25 mouse cellular contexts compared by ENCODE assay signal in the genomic region with DNA sequence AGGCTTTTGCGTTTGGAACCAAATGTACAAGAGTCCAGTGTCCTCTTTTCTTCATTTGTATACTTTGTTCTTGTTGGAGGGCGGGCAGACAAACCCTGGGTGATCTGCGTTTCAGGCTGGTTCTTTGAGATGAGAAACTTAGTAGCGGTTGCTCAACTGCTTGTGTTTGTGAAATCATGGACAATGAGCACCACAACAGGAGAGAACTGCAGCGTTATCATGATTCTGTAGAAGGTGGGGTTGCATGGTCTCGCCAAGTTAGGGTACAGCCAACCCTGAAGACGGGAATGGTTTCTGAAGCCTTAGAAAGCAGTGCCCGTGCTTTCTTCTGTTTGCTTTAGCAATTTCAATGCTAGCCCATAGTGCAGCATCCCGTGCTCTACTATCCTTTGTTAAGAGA. TPM values are rescaled to one million over a fixed set of nuclear protein-coding genes. Genes with fewer than 3 reads are reported as not detected.
A peak's percentile ranks its signal among the peaks of the same experiment; 100 is the strongest.
DNase-seq lines count a peak whose midpoint lies in the region; ATAC-seq and TF ChIP-seq lines count a peak whose summit lies in the region.
"Had no signal": no experiment of that assay in that cellular context is flagged by ENCODE, and none has a peak within 500 bp of the region (broad histone marks: within the 10 kb centered on the region; RNA-seq: fewer than 3 reads in every experiment).

No protein-coding gene starts in this region.

- H3K9me3 ChIP-seq in forebrain, embryonic 12.5 days = no peaks in the 10 kb centered on the region
- H3K9me3 ChIP-seq in forebrain, embryonic 11.5 days (ENCODE audit: control insufficient read depth, low read length) = no peaks in the 10 kb centered on the region
- H3K9me3 ChIP-seq in forebrain, embryonic 14.5 days (replicated peaks; ENCODE audit: control insufficient read depth, low read length) = no peaks in the 10 kb centered on the region
- H3K9me3 ChIP-seq: heart, embryonic 13.5 days; megakaryocyte, embryonic 14.5 days; neural tube, embryonic 13.5 days; stomach, embryonic 15.5 days had no signal

- H3K36me3 ChIP-seq in forebrain, embryonic 12.5 days (replicated peaks) = peaks cover 22% of the 10 kb centered on the region
- no peaks in the 10 kb centered on the region for H3K36me3 ChIP-seq in forebrain, embryonic 11.5 days (ENCODE audit: control insufficient read depth, insufficient read depth, low read length)
- H3K36me3 ChIP-seq in forebrain, embryonic 14.5 days (ENCODE audit: control insufficient read depth, insufficient read depth, low read length) = peaks cover 24% of the 10 kb centered on the region
- H3K36me3 ChIP-seq: stomach, embryonic 15.5 days had no signal

- TF ChIP-seq POLR2A in cerebellum, adult 2 months (IDR thresholded peaks at IDR 0.05; ENCODE audit: borderline replicate concordance, insufficient read depth, low read length) = no peak

- DNase-seq in forebrain, embryonic 11.5 days (ENCODE audit: low spot score) = no peak
- no peak for DNase-seq in left cerebral cortex, adult 2 months (ENCODE audit: extremely low spot score in 1 of 2, low spot score in 2 of 2)
- no peak for DNase-seq in left cerebral cortex, postnatal 4 days
- DNase-seq in forebrain, embryonic 14.5 days (ENCODE audit: low spot score) = no peak
- no peak for DNase-seq in cerebellum, adult 2 months
- DNase-seq: adrenal gland, postnatal 14 days; cerebellum, adult 9-10 months; gastrocnemius, postnatal 25 days; heart, adult 2 months; heart, postnatal 14 days; kidney, postnatal 25 days; lung, adult 2 months; lung, postnatal 14 days; midbrain, embryonic 14.5 days; thymus, postnatal 4 days had no signal

- no peak overlapping the region for H3K4me2 ChIP-seq in forebrain, embryonic 12.5 days
- no peak overlapping the region for H3K4me2 ChIP-seq in forebrain, embryonic 11.5 days (ENCODE audit: low read depth, low read length, severe bottlenecking)
- H3K4me2 ChIP-seq in forebrain, embryonic 14.5 days (ENCODE audit: low read length) = no peak overlapping the region
- H3K4me2 ChIP-seq: heart, embryonic 13.5 days; neural tube, embryonic 13.5 days; stomach, embryonic 15.5 days had no signal

- peaks cover 55% of the 10 kb centered on the region for H3K4me1 ChIP-seq in forebrain, embryonic 12.5 days
- H3K4me1 ChIP-seq in forebrain, embryonic 11.5 days (replicated peaks; ENCODE audit: control insufficient read depth, insufficient read depth, low read length) = no peaks in the 10 kb centered on the region
- H3K4me1 ChIP-seq in forebrain, embryonic 14.5 days (ENCODE audit: control insufficient read depth, insufficient read depth, low read length) = peaks cover 52% of the 10 kb centered on the region
- no peaks in the 10 kb centered on the region for H3K4me1 ChIP-seq in cerebellum, adult 2 months (ENCODE audit: control insufficient read depth, insufficient read depth, low read length)

- TF ChIP-seq CTCF in left cerebral cortex, adult 2 months (IDR thresholded peaks at IDR 0.05) = no peak
- TF ChIP-seq CTCF in cerebellum, adult 2 months (IDR thresholded peaks at IDR 0.05; ENCODE audit: borderline replicate concordance, insufficient read depth, low read depth, low read length) = no peak

- no peak for ATAC-seq in forebrain, embryonic 12.5 days (ENCODE audit: low FRiP score)
- ATAC-seq in forebrain, embryonic 11.5 days (replicated peaks; ENCODE audit: low FRiP score) = no peak
- ATAC-seq in forebrain, embryonic 14.5 days = no peak
- ATAC-seq in megakaryocyte, adult 5-6 weeks (ENCODE audit: poor library complexity, severe bottlenecking) = peak; percentile 33
- ATAC-seq: intestine, postnatal 0 days had no signal

- H3K4me3 ChIP-seq in forebrain, embryonic 12.5 days (replicated peaks) = no peak overlapping the region
- H3K4me3 ChIP-seq in forebrain, embryonic 11.5 days (ENCODE audit: low read depth, low read length) = no peak overlapping the region
- no peak overlapping the region for H3K4me3 ChIP-seq in left cerebral cortex, adult 2 months
- H3K4me3 ChIP-seq in forebrain, embryonic 14.5 days (ENCODE audit: low read depth, low read length) = no peak overlapping the region
- H3K4me3 ChIP-seq in cerebellum, adult 2 months (replicated peaks; ENCODE audit: insufficient read depth, low read depth, low read length) = no peak overlapping the region
- H3K4me3 ChIP-seq: heart, adult 2 months; heart, embryonic 13.5 days; megakaryocyte, embryonic 14.5 days; neural tube, embryonic 13.5 days; stomach, embryonic 15.5 days had no signal

- intact Hi-C loops in left cerebral cortex, adult 2 months (cut with DNase I) = no loop called here
- intact Hi-C loops in left cerebral cortex, postnatal 4 days (cut with DNase I) = no loop called here

- H3K27ac ChIP-seq in forebrain, embryonic 12.5 days = peak overlapping the region; percentile 4; the same call in 1 of the 2 replicates
- H3K27ac ChIP-seq in forebrain, embryonic 11.5 days (ENCODE audit: low read depth, low read length) = no peak overlapping the region
- H3K27ac ChIP-seq in left cerebral cortex, adult 2 months = peak overlapping the region; percentile 73
- 0 out of 2 replicates have a peak overlapping the region, but pooled peaks have one; percentile 6 for H3K27ac ChIP-seq in forebrain, embryonic 14.5 days (ENCODE audit: low read depth, low read length)
- no peak overlapping the region for H3K27ac ChIP-seq in cerebellum, adult 2 months (ENCODE audit: insufficient read depth, low read length)
- H3K27ac ChIP-seq: heart, adult 2 months; heart, embryonic 13.5 days; neural tube, embryonic 13.5 days; stomach, embryonic 15.5 days had no signal

- no peak overlapping the region for H3K9ac ChIP-seq in forebrain, embryonic 12.5 days
- H3K9ac ChIP-seq in forebrain, embryonic 11.5 days (ENCODE audit: low read length) = no peak overlapping the region
- H3K9ac ChIP-seq in forebrain, embryonic 14.5 days (ENCODE audit: low read length) = no peak overlapping the region
- H3K9ac ChIP-seq: heart, embryonic 13.5 days; neural tube, embryonic 13.5 days; stomach, embryonic 15.5 days had no signal

- 82% methylated on average over 9 of the region's 9 CpGs for WGBS in forebrain, embryonic 12.5 days
- WGBS in forebrain, embryonic 11.5 days = 87% methylated on average over 9 of the region's 9 CpGs
- 72% methylated on average over 9 of the region's 9 CpGs for WGBS in forebrain, embryonic 14.5 days
- WGBS in cerebellum, adult 2 months = 88% methylated on average over 9 of the region's 9 CpGs

- H3K27me3 ChIP-seq in forebrain, embryonic 12.5 days = no peaks in the 10 kb centered on the region
- no peaks in the 10 kb centered on the region for H3K27me3 ChIP-seq in forebrain, embryonic 11.5 days (ENCODE audit: control insufficient read depth, insufficient read depth, low read length)
- H3K27me3 ChIP-seq in forebrain, embryonic 14.5 days (replicated peaks; ENCODE audit: control insufficient read depth, insufficient read depth, low read length) = no peaks in the 10 kb centered on the region
- no peaks in the 10 kb centered on the region for H3K27me3 ChIP-seq in cerebellum, adult 2 months (ENCODE audit: control insufficient read depth, insufficient read depth, low read length)
- H3K27me3 ChIP-seq: heart, embryonic 13.5 days; megakaryocyte, embryonic 14.5 days; neural tube, embryonic 13.5 days; stomach, embryonic 15.5 days had no signal

RNA-seq across cellular contexts. Expression of a gene that starts 43.3 kb away (rescaled TPM):
- polyA plus RNA-seq in forebrain, embryonic 12.5 days (2016; fragmentation: Nextera tagmentation; extraction: Ambion mirVana) = 129 and 130 TPM in 2 replicates
- 97.0 and 101 TPM in 2 replicates for polyA plus RNA-seq in forebrain, embryonic 11.5 days (2014; fragmentation: Nextera tagmentation; extraction: Ambion mirVana)
- total RNA-seq in left cerebral cortex, adult 2 months (2021) = 100 to 1,000 TPM; 101 to 103 TPM
- total RNA-seq in left cerebral cortex, postnatal 4 days (2021) = 100 to 1,000 TPM; 209 to 220 TPM
- polyA plus RNA-seq in forebrain, embryonic 14.5 days (2014; fragmentation: Nextera tagmentation; extraction: Ambion mirVana) = 148 and 174 TPM in 2 replicates
- total RNA-seq in megakaryocyte, adult 5-6 weeks (2015) = 31.4 and 33.7 TPM in 2 replicates
- 16.2 and 34.6 TPM in 2 replicates for total RNA-seq in megakaryocyte, adult 5-6 weeks (2017)
- 9.5 and 10.4 TPM in 2 replicates for polyA plus RNA-seq in cerebellum, adult 2 months (2012; rRNA removed)

RNA-seq across cellular contexts. Expression of a gene that starts 46.3 kb away (rescaled TPM):
- not detected in 2 replicates for polyA plus RNA-seq in forebrain, embryonic 12.5 days (2016; fragmentation: Nextera tagmentation; extraction: Ambion mirVana)
- polyA plus RNA-seq in forebrain, embryonic 11.5 days (2014; fragmentation: Nextera tagmentation; extraction: Ambion mirVana) = not detected in 2 replicates
- 1 to 10 TPM in 1 of 2 experiments, under 1 TPM in 1; 0.82 to 1.4 TPM for total RNA-seq in left cerebral cortex, adult 2 months (2021)
- total RNA-seq in left cerebral cortex, postnatal 4 days (2021) = under 1 TPM; 0.66 to 0.90 TPM
- 0.32 and 0.41 TPM in 2 replicates for polyA plus RNA-seq in forebrain, embryonic 14.5 days (2014; fragmentation: Nextera tagmentation; extraction: Ambion mirVana)
- total RNA-seq in megakaryocyte, adult 5-6 weeks (2015) = not detected in 2 replicates
- not detected in 2 replicates for total RNA-seq in megakaryocyte, adult 5-6 weeks (2017)
- polyA plus RNA-seq in cerebellum, adult 2 months (2012; rRNA removed) = 0.21 TPM in 1 of 2 replicates, not detected in the other
- total RNA-seq: adrenal gland, postnatal 14 days; common myeloid progenitor, adult 5-6 weeks; gastrocnemius, postnatal 25 days; heart, adult 2 months; heart, postnatal 14 days had no signal
- polyA plus RNA-seq: heart, adult 2 months; heart, embryonic 13.5 days; intestine, postnatal 0 days; kidney, embryonic 14.5 days; limb, embryonic 14.5 days; lung, adult 2 months; midbrain, embryonic 14.5 days; neural tube, embryonic 13.5 days; stomach, embryonic 15.5 days had no signal

Comparison
In these comparisons a context has a peak if more than half of its experiments do, and no peak if none do; other contexts are left out.
1. H3K27ac ChIP-seq: peak in forebrain, embryonic 12.5 days (single experiment), left cerebral cortex, adult 2 months (single experiment) and forebrain, embryonic 14.5 days (single experiment); none in forebrain, embryonic 11.5 days (single experiment) and cerebellum, adult 2 months (single experiment).